Mouse (Mus musculus): ENCODE data around the gene Lrrc75b. TPM values are rescaled to one million over a fixed set of nuclear protein-coding genes. Genes with fewer than 3 reads are reported as not detected.
A peak's percentile ranks its signal among the peaks of the same experiment; 100 is the strongest.
"Not testable (repeated sequence)": the region's sequence is repeated elsewhere in the genome, so short reads cannot be mapped to it uniquely, and the experiment has no call there.

Lrrc75b gene
- polyA plus RNA-seq, 1 experiment, result 0.42 TPM

- H3K4me1 ChIP-seq (ENCODE audit: control insufficient read depth, insufficient read depth, low read length), result no peaks in the 10 kb centered on the region; the same call in 1 of the 2 replicates
- WGBS, result 88% methylated on average over 9 of the region's 9 CpGs
- H3K4me3 ChIP-seq (replicated peaks; ENCODE audit: control insufficient read depth, low read depth, low read length), result no peak overlapping the region
- TF ChIP-seq POLR2A (IDR thresholded peaks at IDR 0.05; ENCODE audit: borderline replicate concordance, control insufficient read depth, low read depth, low read length), result no peak
- no peak for TF ChIP-seq CTCF (IDR thresholded peaks at IDR 0.05; ENCODE audit: control insufficient read depth, insufficient read depth, low read length)
- no peak overlapping the region for H3K27ac ChIP-seq (ENCODE audit: control insufficient read depth, insufficient read depth, low read depth, low read length, poor library complexity)
These were observed 13.8 kb upstream of the Lrrc75b start for GRCm38 (mm10) chr10:75573965-75574364.

DNA sequence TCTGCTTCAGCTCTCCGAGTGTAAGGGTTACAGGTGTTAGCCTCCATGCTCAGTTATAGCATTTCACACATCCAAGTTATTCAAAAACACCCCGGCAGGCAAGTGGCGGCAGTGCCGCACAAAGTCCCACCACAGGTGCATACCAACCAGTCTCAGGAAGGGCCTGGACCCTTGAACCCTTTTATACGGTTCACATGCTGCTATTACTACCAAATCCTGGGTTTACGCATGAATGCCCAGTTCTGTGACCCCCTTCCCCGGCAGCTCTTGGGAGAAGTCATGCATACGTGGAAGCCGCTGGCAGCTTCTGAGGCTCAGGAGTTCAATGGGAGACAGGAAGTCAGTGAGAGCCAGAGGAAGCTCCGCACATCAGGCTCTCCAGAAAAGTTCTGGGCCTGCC lies 13.1 kb upstream of the Lrrc75b start:
- Histone ChIP-seq H3K27ac (ENCODE audit: control insufficient read depth, insufficient read depth, low read depth, low read length, poor library complexity) (no peak overlapping the region), H3K4me3 (replicated peaks; ENCODE audit: control insufficient read depth, low read depth, low read length) (no peak overlapping the region), H3K4me1 (ENCODE audit: control insufficient read depth, insufficient read depth, low read length) (no peaks in the 10 kb centered on the region; the same call in 1 of the 2 replicates)
- 81% methylated on average over 10 of the region's 10 CpGs for WGBS
- TF ChIP-seq CTCF (IDR thresholded peaks at IDR 0.05; ENCODE audit: control insufficient read depth, insufficient read depth, low read length), result no peak
- TF ChIP-seq POLR2A (IDR thresholded peaks at IDR 0.05; ENCODE audit: borderline replicate concordance, control insufficient read depth, low read depth, low read length), result no peak

DNA sequence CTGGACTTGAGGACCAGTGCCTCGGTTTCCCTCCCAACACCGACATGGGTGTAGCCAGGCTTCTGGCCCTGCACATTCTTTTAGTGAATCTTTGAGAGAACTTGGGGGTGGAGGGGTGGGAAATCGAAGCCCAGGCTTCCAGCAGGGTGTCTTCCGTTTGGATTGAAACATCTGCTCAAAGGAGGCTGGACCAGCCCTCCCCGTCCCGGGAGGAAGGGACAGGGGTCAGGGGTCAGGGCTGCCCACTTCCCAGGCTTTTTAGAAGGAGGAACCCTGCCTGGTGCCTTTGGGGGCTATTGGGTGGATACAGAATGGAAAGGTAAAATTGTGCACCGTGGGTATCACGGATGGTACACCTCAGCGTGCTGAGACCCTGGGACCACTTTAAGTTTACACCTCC lies 11.8 kb upstream of the Lrrc75b start:
- WGBS, result 72% methylated on average over 9 of the region's 9 CpGs
- TF ChIP-seq CTCF (IDR thresholded peaks at IDR 0.05; ENCODE audit: control insufficient read depth, insufficient read depth, low read length) (no peak), POLR2A (IDR thresholded peaks at IDR 0.05; ENCODE audit: borderline replicate concordance, control insufficient read depth, low read depth, low read length) (no peak)
- Histone ChIP-seq H3K27ac (ENCODE audit: control insufficient read depth, insufficient read depth, low read depth, low read length, poor library complexity) (no peak overlapping the region), H3K4me3 (replicated peaks; ENCODE audit: control insufficient read depth, low read depth, low read length) (no peak overlapping the region), H3K4me1 (ENCODE audit: control insufficient read depth, insufficient read depth, low read length) (no peaks in the 10 kb centered on the region; the same call in 1 of the 2 replicates)

- 89% methylated on average over 10 of the region's 10 CpGs for WGBS
- no peak overlapping the region for H3K27ac ChIP-seq (ENCODE audit: control insufficient read depth, insufficient read depth, low read depth, low read length, poor library complexity)
- no peak for TF ChIP-seq CTCF (IDR thresholded peaks at IDR 0.05; ENCODE audit: control insufficient read depth, insufficient read depth, low read length)
- TF ChIP-seq POLR2A (IDR thresholded peaks at IDR 0.05; ENCODE audit: borderline replicate concordance, control insufficient read depth, low read depth, low read length), result no peak
These were observed 11.0 kb upstream of the Lrrc75b start for GRCm38 (mm10) chr10:75570981-75571657.

DNA sequence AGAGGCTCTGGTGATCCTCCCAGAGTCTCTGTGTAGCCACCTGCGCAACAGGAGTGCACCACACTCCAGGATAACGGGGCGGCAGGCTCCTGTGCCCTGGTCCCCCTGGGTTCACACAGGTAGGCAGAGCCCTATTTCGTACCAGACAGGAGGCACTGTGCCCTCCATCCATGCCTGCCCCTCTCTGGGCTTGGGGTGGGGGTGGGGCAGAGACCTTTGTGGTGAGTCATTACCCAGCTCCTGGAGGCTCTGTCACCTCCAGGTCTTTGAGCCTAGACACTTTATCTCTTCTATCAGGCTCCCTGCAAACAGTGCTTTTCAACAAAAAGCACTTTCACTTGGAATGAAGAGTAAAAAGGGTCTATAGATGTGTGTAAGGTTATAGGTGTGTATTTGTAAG lies 8.7 kb upstream of the Lrrc75b start:
- Histone ChIP-seq H3K4me3 (replicated peaks; ENCODE audit: control insufficient read depth, low read depth, low read length) (no peak overlapping the region), H3K27ac (ENCODE audit: control insufficient read depth, insufficient read depth, low read depth, low read length, poor library complexity) (no peak overlapping the region), H3K4me1 (ENCODE audit: control insufficient read depth, insufficient read depth, low read length) (peaks cover 3% of the 10 kb centered on the region; the same call in 1 of the 2 replicates)
- 89% methylated on average over 4 of the region's 4 CpGs for WGBS
- TF ChIP-seq POLR2A (IDR thresholded peaks at IDR 0.05; ENCODE audit: borderline replicate concordance, control insufficient read depth, low read depth, low read length) (no peak), CTCF (IDR thresholded peaks at IDR 0.05; ENCODE audit: control insufficient read depth, insufficient read depth, low read length) (no peak)

More at GRCm38 (mm10) chr10:75570981-75571657, 11.0 kb upstream of the Lrrc75b start:
- H3K4me1 ChIP-seq (ENCODE audit: control insufficient read depth, insufficient read depth, low read length), result no peaks in the 10 kb centered on the region; the same call in 1 of the 2 replicates
- no peak overlapping the region for H3K4me3 ChIP-seq (replicated peaks; ENCODE audit: control insufficient read depth, low read depth, low read length)

DNA sequence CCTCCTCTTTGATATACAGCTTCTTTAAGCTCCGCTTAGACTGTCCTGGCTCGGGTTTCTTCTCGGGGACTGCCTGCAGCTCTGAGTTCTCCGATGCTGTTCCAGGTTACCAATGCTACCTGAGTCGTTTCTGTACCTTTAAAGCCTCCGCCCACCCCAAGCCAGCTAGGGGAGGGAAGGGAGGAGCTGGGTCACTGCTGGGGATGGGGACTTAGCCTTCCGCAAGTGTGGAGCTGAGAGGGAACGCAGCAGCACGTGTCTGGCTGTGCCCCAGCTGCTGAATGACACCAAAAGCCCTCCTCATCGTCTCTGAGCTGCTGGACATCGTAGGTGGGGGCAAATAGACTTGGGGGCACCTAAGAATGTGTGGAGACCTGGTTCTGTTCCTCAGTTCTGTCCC lies 8.3 kb upstream of the Lrrc75b start:
- no peak overlapping the region for H3K27ac ChIP-seq (ENCODE audit: control insufficient read depth, insufficient read depth, low read depth, low read length, poor library complexity)
- 70% methylated on average over 11 of the region's 11 CpGs for WGBS
- TF ChIP-seq POLR2A (IDR thresholded peaks at IDR 0.05; ENCODE audit: borderline replicate concordance, control insufficient read depth, low read depth, low read length), result no peak
- TF ChIP-seq CTCF (IDR thresholded peaks at IDR 0.05; ENCODE audit: control insufficient read depth, insufficient read depth, low read length), result no peak
- H3K4me3 ChIP-seq (replicated peaks; ENCODE audit: control insufficient read depth, low read depth, low read length), result no peak overlapping the region
- H3K4me1 ChIP-seq (ENCODE audit: control insufficient read depth, insufficient read depth, low read length), result peaks cover 3% of the 10 kb centered on the region; the same call in 1 of the 2 replicates

- H3K27ac ChIP-seq (ENCODE audit: control insufficient read depth, insufficient read depth, low read depth, low read length, poor library complexity), result no peak overlapping the region
- H3K4me1 ChIP-seq (ENCODE audit: control insufficient read depth, insufficient read depth, low read length), result peaks cover 3% of the 10 kb centered on the region; the same call in 1 of the 2 replicates
- no peak overlapping the region for H3K4me3 ChIP-seq (replicated peaks; ENCODE audit: control insufficient read depth, low read depth, low read length)
- TF ChIP-seq CTCF (IDR thresholded peaks at IDR 0.05; ENCODE audit: control insufficient read depth, insufficient read depth, low read length) (no peak), POLR2A (IDR thresholded peaks at IDR 0.05; ENCODE audit: borderline replicate concordance, control insufficient read depth, low read depth, low read length) (no peak)
- WGBS, result 52% methylated on average over 5 of the region's 5 CpGs
These were observed 7.9 kb upstream of the Lrrc75b start for GRCm38 (mm10) chr10:75568029-75568428.

DNA sequence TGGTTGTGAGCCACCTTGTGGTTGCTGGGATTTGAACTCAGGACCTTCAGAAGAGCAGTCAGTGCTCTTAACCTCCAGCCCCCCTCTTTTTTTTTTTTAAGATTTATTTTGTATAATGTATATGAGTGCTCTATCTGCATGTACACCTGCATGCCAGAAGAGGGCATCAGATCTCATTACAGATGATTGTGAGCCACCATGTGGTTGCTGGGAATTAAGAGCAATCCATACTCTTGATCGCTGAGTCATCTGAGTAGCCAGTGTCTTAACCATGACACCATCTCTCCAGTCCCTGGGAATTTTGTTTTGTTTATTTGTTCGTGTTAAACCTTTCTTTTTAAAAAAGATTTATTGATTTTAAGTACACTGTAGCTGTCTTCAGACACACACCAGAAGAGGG lies 6.6 kb upstream of the Lrrc75b start:
- 86% methylated on average over 2 of the region's 2 CpGs for WGBS
- H3K27ac ChIP-seq (ENCODE audit: control insufficient read depth, insufficient read depth, low read depth, low read length, poor library complexity); H3K4me3 ChIP-seq (replicated peaks; ENCODE audit: control insufficient read depth, low read depth, low read length); H3K4me1 ChIP-seq (ENCODE audit: control insufficient read depth, insufficient read depth, low read length): not testable (repeated sequence)

GRCm38 (mm10) chr10:75566321-75566720 lies 6.2 kb upstream of the Lrrc75b start:
- H3K27ac ChIP-seq (ENCODE audit: control insufficient read depth, insufficient read depth, low read depth, low read length, poor library complexity), result peak overlapping the region; percentile 86
- peaks cover 3% of the 10 kb centered on the region; the same call in 1 of the 2 replicates for H3K4me1 ChIP-seq (ENCODE audit: control insufficient read depth, insufficient read depth, low read length)
- H3K4me3 ChIP-seq (replicated peaks; ENCODE audit: control insufficient read depth, low read depth, low read length), result no peak overlapping the region
- TF ChIP-seq POLR2A (IDR thresholded peaks at IDR 0.05; ENCODE audit: borderline replicate concordance, control insufficient read depth, low read depth, low read length) (no peak), CTCF (IDR thresholded peaks at IDR 0.05; ENCODE audit: control insufficient read depth, insufficient read depth, low read length) (no peak)
- WGBS, result 43% methylated on average over 5 of the region's 5 CpGs
